Mouse (Mus musculus): ENCODE results near the gene Tas2r121. TPM values are rescaled to one million over a fixed set of nuclear protein-coding genes. Genes with fewer than 3 reads are reported as not detected.
"Not testable (repeated sequence)": the region's sequence is repeated elsewhere in the genome, so short reads cannot be mapped to it uniquely, and the experiment has no call there.

Tas2r121 gene
- not detected in 2 replicates for polyA plus RNA-seq (2012)

GRCm38 (mm10) chr6:132700907-132701306 is at the start of gene Tas2r121:
Tas2r121 (minus strand) TSS chr6:132701007.
- Histone ChIP-seq H3K4me1 (ENCODE audit: control insufficient read depth) (no peaks in the 10 kb centered on the region), H3K27me3 (ENCODE audit: control insufficient read depth) (no peaks in the 10 kb centered on the region), H3K36me3 (ENCODE audit: control insufficient read depth) (no peaks in the 10 kb centered on the region), H3K4me3 (replicated peaks) (no peak within 1 kb of the TSS), H3K9me3 (ENCODE audit: control insufficient read depth, low read length) (no peaks in the 10 kb centered on the region)
- TF ChIP-seq GATA1 (IDR thresholded peaks at IDR 0.05; ENCODE audit: low read length) (no peak), TAL1 (IDR thresholded peaks at IDR 0.05; ENCODE audit: low read length) (no peak)

- no peaks in the 10 kb centered on the region for H3K4me1 ChIP-seq (ENCODE audit: control insufficient read depth)
- H3K36me3 ChIP-seq (ENCODE audit: control insufficient read depth): no peaks in the 10 kb centered on the region
- no peak overlapping the region for H3K4me3 ChIP-seq (replicated peaks)
- H3K27me3 ChIP-seq (ENCODE audit: control insufficient read depth): no peaks in the 10 kb centered on the region
- TF ChIP-seq TAL1 (IDR thresholded peaks at IDR 0.05; ENCODE audit: low read length) (no peak), GATA1 (IDR thresholded peaks at IDR 0.05; ENCODE audit: low read length) (no peak)
- H3K9me3 ChIP-seq (ENCODE audit: control insufficient read depth, low read length): peaks cover 6% of the 10 kb centered on the region; the same call in 1 of the 2 replicates
These were observed 49.4 kb upstream of the Tas2r121 start for GRCm38 (mm10) chr6:132750206-132750605.

GRCm38 (mm10) chr6:132737935-132738334 is 37.1 kb upstream of the Tas2r121 start, which contains the start of gene Tas2r115:
Tas2r115 (minus strand) TSS chr6:132738035.
- Histone ChIP-seq H3K9me3 (ENCODE audit: control insufficient read depth, low read length) (peaks cover 2% of the 10 kb centered on the region; the same call in 1 of the 2 replicates), H3K36me3 (ENCODE audit: control insufficient read depth) (no peaks in the 10 kb centered on the region), H3K27me3 (ENCODE audit: control insufficient read depth) (no peaks in the 10 kb centered on the region), H3K4me3 (replicated peaks) (no peak within 1 kb of the TSS), H3K4me1 (ENCODE audit: control insufficient read depth) (no peaks in the 10 kb centered on the region)
- no peak for TF ChIP-seq TAL1 (IDR thresholded peaks at IDR 0.05; ENCODE audit: low read length)
- TF ChIP-seq GATA1 (IDR thresholded peaks at IDR 0.05; ENCODE audit: low read length): no peak

GRCm38 (mm10) chr6:132711828-132712227 is 11.0 kb upstream of the Tas2r121 start, which contains the start of gene Tas2r122:
Tas2r122 (minus strand) TSS chr6:132711928.
- Histone ChIP-seq H3K27me3 (ENCODE audit: control insufficient read depth) (no peaks in the 10 kb centered on the region), H3K4me1 (ENCODE audit: control insufficient read depth) (no peaks in the 10 kb centered on the region), H3K36me3 (ENCODE audit: control insufficient read depth) (no peaks in the 10 kb centered on the region), H3K4me3 (replicated peaks) (no peak within 1 kb of the TSS), H3K9me3 (ENCODE audit: control insufficient read depth, low read length) (peaks cover 3% of the 10 kb centered on the region; the same call in 1 of the 2 replicates)
- TF ChIP-seq TAL1 (IDR thresholded peaks at IDR 0.05; ENCODE audit: low read length) (no peak), GATA1 (IDR thresholded peaks at IDR 0.05; ENCODE audit: low read length) (no peak)

GRCm38 (mm10) chr6:132691596-132691995 is 9.2 kb downstream of the Tas2r121 start:
- not testable (repeated sequence) for H3K9me3 ChIP-seq (ENCODE audit: control insufficient read depth, low read length); H3K4me3 ChIP-seq (replicated peaks); H3K4me1 ChIP-seq (ENCODE audit: control insufficient read depth); H3K36me3 ChIP-seq (ENCODE audit: control insufficient read depth); H3K27me3 ChIP-seq (ENCODE audit: control insufficient read depth)

GRCm38 (mm10) chr6:132656653-132657052 is 44.2 kb downstream of the Tas2r121 start, which contains the start of gene Tas2r120:
Tas2r120 (plus strand) TSS chr6:132656953.
- no peaks in the 10 kb centered on the region for H3K36me3 ChIP-seq (ENCODE audit: control insufficient read depth)
- H3K4me3 ChIP-seq (replicated peaks): no peak within 1 kb of the TSS
- no peaks in the 10 kb centered on the region for H3K27me3 ChIP-seq (ENCODE audit: control insufficient read depth)
- TF ChIP-seq GATA1 (IDR thresholded peaks at IDR 0.05; ENCODE audit: low read length): no peak
- no peak for TF ChIP-seq TAL1 (IDR thresholded peaks at IDR 0.05; ENCODE audit: low read length)
- H3K9me3 ChIP-seq (ENCODE audit: control insufficient read depth, low read length): peaks cover 6% of the 10 kb centered on the region
- no peaks in the 10 kb centered on the region for H3K4me1 ChIP-seq (ENCODE audit: control insufficient read depth)

- no peaks in the 10 kb centered on the region for H3K27me3 ChIP-seq (ENCODE audit: control insufficient read depth)
- H3K36me3 ChIP-seq (ENCODE audit: control insufficient read depth): no peaks in the 10 kb centered on the region
- no peaks in the 10 kb centered on the region for H3K9me3 ChIP-seq (ENCODE audit: control insufficient read depth, low read length)
- no peaks in the 10 kb centered on the region for H3K4me1 ChIP-seq (ENCODE audit: control insufficient read depth)
- TF ChIP-seq GATA1 (IDR thresholded peaks at IDR 0.05; ENCODE audit: low read length): no peak
- no peak within 1 kb of the TSS for H3K4me3 ChIP-seq (replicated peaks)
These were observed 49.4 kb downstream of the Tas2r121 start, which contains the start of gene A630073D07Rik for GRCm38 (mm10) chr6:132651426-132651825. A630073D07Rik (minus strand) TSS chr6:132651526.

Other genes with a start within 250 kb of the Tas2r121 start
- gene Prh1, start 131.2 kb downstream of the Tas2r121 start, polyA plus RNA-seq (2012): not detected in 2 replicates
- not detected in 2 replicates for gene Prp2, start 105.1 kb downstream of the Tas2r121 start, polyA plus RNA-seq (2012)
- gene A630073D07Rik, start 49.5 kb downstream of the Tas2r121 start, polyA plus RNA-seq (2012): not detected in 2 replicates
- gene Tas2r120, start 44.1 kb downstream of the Tas2r121 start, polyA plus RNA-seq (2012): not detected in 2 replicates
- gene Tas2r122, start 10.9 kb upstream of the Tas2r121 start, polyA plus RNA-seq (2012): not detected in 2 replicates
- not detected in 2 replicates for gene Tas2r115, start 37.0 kb upstream of the Tas2r121 start, polyA plus RNA-seq (2012)
- gene Tas2r124, start 53.7 kb upstream of the Tas2r121 start, polyA plus RNA-seq (2012): not detected in 2 replicates
- gene Tas2r102, start 61.1 kb upstream of the Tas2r121 start, polyA plus RNA-seq (2012): not detected in 2 replicates
- not detected in 2 replicates for gene Tas2r136, start 77.2 kb upstream of the Tas2r121 start, polyA plus RNA-seq (2012)
- gene Tas2r117, start 101.8 kb upstream of the Tas2r121 start, polyA plus RNA-seq (2012): not detected in 2 replicates
- gene Tas2r123, start 146.1 kb upstream of the Tas2r121 start, polyA plus RNA-seq (2012): not detected in 2 replicates
- not detected in 2 replicates for gene Tas2r116, start 154.4 kb upstream of the Tas2r121 start, polyA plus RNA-seq (2012)
- not detected in 2 replicates for gene Tas2r110, start 167.0 kb upstream of the Tas2r121 start, polyA plus RNA-seq (2012)
- gene Tas2r113, start 192.0 kb upstream of the Tas2r121 start, polyA plus RNA-seq (2012): not detected in 2 replicates
- not detected in 2 replicates for gene Tas2r125, start 208.6 kb upstream of the Tas2r121 start, polyA plus RNA-seq (2012)

Data from erythroblast, embryonic 14.5 days (primary cell).